Comparison of ENCODE assay signal across 1 mouse cellular context in genomic region chr6:124933127-124933526, GRCm38 (mm10).
TF ChIP-seq lines count a peak whose summit lies in the region.

No protein-coding gene starts in this region.

TF ChIP-seq in CH12.LX, 34 proteins besides CTCF, POLR2A, EP300 and RAD21:
- no peak for TF ChIP-seq BHLHE40 (IDR thresholded peaks at IDR 0.05; ENCODE audit: low read depth, low read length)
- TF ChIP-seq ZNF384 (IDR thresholded peaks at IDR 0.05; ENCODE audit: low read depth, low read length) = peak; percentile 63
